Mouse (Mus musculus) activated CD4-positive, CD25-positive, alpha-beta regulatory T cell, adult 4 months (primary cell): ENCODE results near the gene Trmt13. TPM values are rescaled to one million over a fixed set of nuclear protein-coding genes. Genes with fewer than 3 reads are reported as not detected.

Experiments
- ATAC-seq: one replicate; pipeline ENCODE4 v1.8.0; 2017
- polyA plus RNA-seq, 2 experiments: library from polyadenylated mRNA; unstranded; fragments of 100-300 nt; shearing (Covaris generic); gene quantifications; one replicate each; pipeline ENCODE4 v1.2.1; 2017

The Trmt13 gene
- polyA plus RNA-seq, 2 experiments from 2014 or later: 31.3 TPM

- ATAC-seq: no peak
These were observed 72.3 kb downstream of the Trmt13 start for GRCm38 (mm10) chr3:116542070-116542469.

GRCm38 (mm10) chr3:116537200-116537573 is 77.2 kb downstream of the Trmt13 start:
- no peak for ATAC-seq

DNA sequence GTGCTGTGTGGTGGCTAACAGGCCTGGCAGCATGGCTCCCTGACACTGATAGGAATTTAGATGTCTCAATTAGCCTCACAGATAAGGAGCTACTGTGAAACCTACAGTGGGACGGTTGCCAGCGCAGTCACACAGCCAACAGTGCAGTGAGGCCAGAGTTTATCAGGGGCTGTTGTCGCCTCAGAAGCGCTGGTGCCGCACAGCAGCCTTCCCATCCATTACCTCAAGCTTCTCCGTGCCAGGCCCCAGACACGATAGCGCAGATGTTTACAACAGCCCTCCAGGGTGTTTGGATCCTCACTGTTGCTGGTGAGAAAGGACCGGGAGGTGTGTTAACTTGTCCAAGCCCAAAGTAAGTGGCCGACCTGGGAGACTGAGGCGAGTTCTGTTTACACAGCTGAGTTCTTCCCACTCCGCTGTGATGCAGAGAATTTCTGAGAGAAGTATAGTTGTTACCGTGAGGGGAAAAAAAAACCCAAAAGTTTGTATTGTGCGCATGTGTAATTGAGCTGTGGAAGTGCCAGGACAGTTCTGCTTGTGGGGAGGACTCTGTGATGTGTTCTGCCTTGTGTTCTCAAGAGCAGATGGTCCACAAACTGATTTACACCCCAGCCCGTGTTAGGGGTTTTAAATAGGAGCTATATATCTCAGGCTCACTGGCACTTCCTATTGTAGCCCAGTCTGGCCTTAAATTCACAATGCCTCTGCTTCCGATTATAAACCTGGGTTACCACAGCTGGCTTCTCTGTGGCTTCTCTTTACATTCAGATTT is 77.8 kb downstream of the Trmt13 start:
- ATAC-seq: no peak

Other genes with a start within 250 kb of the Trmt13 start
- 10 to 100 TPM; 12.0 to 12.1 TPM for gene Cdc14a, start 190.6 kb downstream of the Trmt13 start, polyA plus RNA-seq
- gene Rtca, start 106.4 kb downstream of the Trmt13 start, polyA plus RNA-seq: 10 to 100 TPM; 23.5 to 28.4 TPM
- gene Dbt, start 101.5 kb downstream of the Trmt13 start, polyA plus RNA-seq: 10 to 100 TPM in 1 of 2 experiments, 1 to 10 TPM in 1; 9.2 to 15.2 TPM
- 1 to 10 TPM in 1 of 2 experiments, under 1 TPM in 1; 0.82 to 1.2 TPM for gene Lrrc39, start 51.6 kb downstream of the Trmt13 start, polyA plus RNA-seq
- gene Sass6, start 19.6 kb downstream of the Trmt13 start, polyA plus RNA-seq: 10 to 100 TPM; 11.0 to 12.8 TPM
- 10 to 100 TPM; 85.1 to 91.0 TPM for gene Mfsd14a, start 48.1 kb upstream of the Trmt13 start, polyA plus RNA-seq
- gene Gm43191, start 66.7 kb upstream of the Trmt13 start, polyA plus RNA-seq: not detected
- gene Slc35a3, start 98.2 kb upstream of the Trmt13 start, polyA plus RNA-seq: 1 to 10 TPM; 5.4 to 7.7 TPM
- gene Agl, start 193.6 kb upstream of the Trmt13 start, polyA plus RNA-seq: 1 to 10 TPM; 1.8 to 2.6 TPM
- gene Frrs1, start 244.9 kb upstream of the Trmt13 start, polyA plus RNA-seq: 10 to 100 TPM; 13.8 to 26.3 TPM